Mouse (Mus musculus) liver, embryonic 12.5 days (tissue): ENCODE results near the gene Olfr66. TPM values are rescaled to one million over a fixed set of nuclear protein-coding genes. Genes with fewer than 3 reads are reported as not detected.

Experiments
- ATAC-seq: fragments of 200-750 bp; cut with Nextera tagmentation; 2 replicates; pipeline ENCODE4 v1.8.0; 2017; ENCODE audit warnings: moderate number of reproducible peaks, mild to moderate bottlenecking, moderate library complexity
- H3K27ac ChIP-seq: fragments of 300-500 bp; sonication (generic); 2 replicates; pipeline ENCODE4 v1.5.1; 2016; ENCODE audit warnings: mild to moderate bottlenecking
- H3K27me3 ChIP-seq: fragments of 300-500 bp; sonication (generic); replicated peaks from 2 replicates; pipeline ENCODE4 v1.6.1; 2016; ENCODE audit warnings: mild to moderate bottlenecking, moderate library complexity
- H3K36me3 ChIP-seq: fragments of 300-500 bp; sonication (generic); 2 replicates; pipeline ENCODE4 v1.6.1; 2016; ENCODE audit warnings: mild to moderate bottlenecking, moderate library complexity
- H3K4me1 ChIP-seq: fragments of 300-500 bp; sonication (generic); 2 replicates; pipeline ENCODE4 v1.6.1; 2016
- H3K4me2 ChIP-seq: fragments of 300-500 bp; sonication (generic); 2 replicates; pipeline ENCODE4 v1.6.1; 2016; ENCODE audit warnings: mild to moderate bottlenecking, moderate library complexity
- H3K4me3 ChIP-seq: fragments of 300-500 bp; sonication (generic); 2 replicates; pipeline ENCODE4 v1.5.1; 2016; ENCODE audit warnings: mild to moderate bottlenecking, moderate library complexity
- H3K9ac ChIP-seq: fragments of 300-500 bp; sonication (generic); 2 replicates; pipeline ENCODE4 v1.6.1; 2016; ENCODE audit warnings: mild to moderate bottlenecking, moderate library complexity
- H3K9me3 ChIP-seq: fragments of 300-500 bp; sonication (generic); replicated peaks from 2 replicates; pipeline ENCODE4 v1.6.1; 2016; ENCODE audit warnings: mild to moderate bottlenecking, moderate library complexity
- WGBS: fragments of 180-500 bp; shearing (Covaris S2); methylation state at CpG from one replicate; pipeline ENCODE4 v1.1.7; 2016; ENCODE audit not compliant: insufficient replicate concordance; 5-methylcytosine and 5-hydroxymethylcytosine counted together
- polyA plus RNA-seq: library from polyadenylated mRNA; unstranded; fragments of >200 nt; fragmentation: Nextera tagmentation; extraction: Ambion mirVana; gene quantifications from 2 replicates; pipeline ENCODE4 v1.2.1, GENCODE M21; 2016

Olfr66 gene
- polyA plus RNA-seq: not detected in 2 replicates

- Histone ChIP-seq H3K4me1 (peaks cover 5% of the 10 kb centered on the region; the same call in 1 of the 2 replicates), H3K4me2 (no peak within 1 kb of the TSS), H3K9me3 (no peaks in the 10 kb centered on the region), H3K4me3 (no peak within 1 kb of the TSS), H3K27ac (no peak within 1 kb of the TSS), H3K9ac (no peak within 1 kb of the TSS), H3K36me3 (no peaks in the 10 kb centered on the region), H3K27me3 (no peaks in the 10 kb centered on the region)
- no peak for ATAC-seq
Measured at GRCm38 (mm10) chr7:103886152-103886551, at the start of gene Olfr66. TSS of gene Olfr66 (minus strand) at chr7:103886252.

- H3K4me2 ChIP-seq: no peak within 1 kb of the TSS
- H3K4me1 ChIP-seq: peaks cover 6% of the 10 kb centered on the region
- WGBS: 40% methylated on average over 2 of the region's 2 CpGs
- H3K27me3 ChIP-seq: peaks cover 8% of the 10 kb centered on the region; the same call in 1 of the 2 replicates
- H3K4me3 ChIP-seq: no peak within 1 kb of the TSS
- H3K36me3 ChIP-seq: no peaks in the 10 kb centered on the region
- no peak within 1 kb of the TSS for H3K27ac ChIP-seq
- no peaks in the 10 kb centered on the region for H3K9me3 ChIP-seq
- no peak within 1 kb of the TSS for H3K9ac ChIP-seq
- ATAC-seq: peak; percentile 58
Measured at GRCm38 (mm10) chr7:103934264-103934663, 48.2 kb upstream of the Olfr66 start, which contains the start of gene Olfr632. TSS of gene Olfr632 (plus strand) at chr7:103934347.

GRCm38 (mm10) chr7:103928525-103928924 lies 42.5 kb upstream of the Olfr66 start, which contains the start of gene Olfr631:
TSS of gene Olfr631 (plus strand) at chr7:103928825.
- no peak for ATAC-seq
- Histone ChIP-seq H3K9ac (no peak within 1 kb of the TSS), H3K36me3 (no peaks in the 10 kb centered on the region), H3K4me1 (no peaks in the 10 kb centered on the region), H3K27me3 (0 out of 2 replicates have a peak, but pooled peaks cover 5% of the 10 kb centered on the region), H3K27ac (no peak within 1 kb of the TSS), H3K9me3 (no peaks in the 10 kb centered on the region), H3K4me3 (no peak within 1 kb of the TSS), H3K4me2 (no peak within 1 kb of the TSS)

- peak overlapping the region; percentile 61 for H3K9ac ChIP-seq
- H3K4me3 ChIP-seq: no peak overlapping the region
- H3K4me2 ChIP-seq: peak overlapping the region; percentile 46
- H3K36me3 ChIP-seq: no peaks in the 10 kb centered on the region
- no peaks in the 10 kb centered on the region for H3K27me3 ChIP-seq
- H3K27ac ChIP-seq: peak overlapping the region; percentile 90
- peaks cover 56% of the 10 kb centered on the region for H3K4me1 ChIP-seq
- peak; percentile 97 for ATAC-seq
- no peaks in the 10 kb centered on the region for H3K9me3 ChIP-seq
Measured at GRCm38 (mm10) chr7:103915338-103915737, 29.3 kb upstream of the Olfr66 start.

GRCm38 (mm10) chr7:103912969-103913511 lies 27.0 kb upstream of the Olfr66 start:
- Histone ChIP-seq H3K9ac (peak overlapping the region; percentile 63), H3K4me2 (peak overlapping the region; percentile 45), H3K27me3 (no peaks in the 10 kb centered on the region), H3K4me3 (no peak overlapping the region), H3K4me1 (peaks cover 75% of the 10 kb centered on the region), H3K9me3 (no peaks in the 10 kb centered on the region), H3K27ac (peak overlapping the region; percentile 93), H3K36me3 (no peaks in the 10 kb centered on the region)
- 32% methylated on average over 8 of the region's 8 CpGs for WGBS
- ATAC-seq: peak; percentile 43

- H3K27ac ChIP-seq: peak overlapping the region; percentile 93
Measured at GRCm38 (mm10) chr7:103910047-103910446, 24.0 kb upstream of the Olfr66 start.

GRCm38 (mm10) chr7:103903187-103903586 lies 17.1 kb upstream of the Olfr66 start, which contains the start of gene Olfr65:
TSS of gene Olfr65 (plus strand) at chr7:103903487.
- H3K9ac ChIP-seq: no peak within 1 kb of the TSS
- ATAC-seq: no peak

More at GRCm38 (mm10) chr7:103910047-103910446, 24.0 kb upstream of the Olfr66 start:
- H3K27me3 ChIP-seq: no peaks in the 10 kb centered on the region
- H3K4me1 ChIP-seq: peaks cover 66% of the 10 kb centered on the region
- no peak overlapping the region for H3K4me3 ChIP-seq
- 5% methylated on average over 3 of the region's 3 CpGs for whole genome bisulfite sequencing
- H3K4me2 ChIP-seq: peak overlapping the region; percentile 52
- peak; percentile 96 for ATAC-seq
- no peaks in the 10 kb centered on the region for H3K9me3 ChIP-seq
- no peaks in the 10 kb centered on the region for H3K36me3 ChIP-seq
- H3K9ac ChIP-seq: peak overlapping the region; percentile 52

GRCm38 (mm10) chr7:103894385-103894784 lies 8.3 kb upstream of the Olfr66 start, which contains the start of gene Olfr64:
TSS of gene Olfr64 (minus strand) at chr7:103894485.
- Histone ChIP-seq H3K9me3 (no peaks in the 10 kb centered on the region), H3K36me3 (no peaks in the 10 kb centered on the region), H3K4me1 (no peaks in the 10 kb centered on the region), H3K4me2 (no peak within 1 kb of the TSS), H3K27ac (no peak within 1 kb of the TSS), H3K9ac (no peak within 1 kb of the TSS), H3K27me3 (no peaks in the 10 kb centered on the region), H3K4me3 (no peak within 1 kb of the TSS)
- 70% methylated on average over 1 of the region's 1 CpGs for WGBS
- no peak for ATAC-seq

More at GRCm38 (mm10) chr7:103903187-103903586, 17.1 kb upstream of the Olfr66 start, which contains the start of gene Olfr65:
- H3K9me3 ChIP-seq: no peaks in the 10 kb centered on the region
- H3K36me3 ChIP-seq: no peaks in the 10 kb centered on the region
- H3K4me3 ChIP-seq: no peak within 1 kb of the TSS
- no peak within 1 kb of the TSS for H3K4me2 ChIP-seq
- 0 out of 2 replicates have a peak, but pooled peaks cover 4% of the 10 kb centered on the region for H3K4me1 ChIP-seq
- no peaks in the 10 kb centered on the region for H3K27me3 ChIP-seq
- WGBS: 75% methylated on average over 2 of the region's 2 CpGs
- H3K27ac ChIP-seq: no peak within 1 kb of the TSS

GRCm38 (mm10) chr7:103877093-103877492 lies 9.0 kb downstream of the Olfr66 start:
- 0 out of 2 replicates have a peak overlapping the region, but pooled peaks have one; percentile 56 for H3K9ac ChIP-seq
- H3K9me3 ChIP-seq: no peaks in the 10 kb centered on the region
- peak; percentile 93 for ATAC-seq
- no peaks in the 10 kb centered on the region for H3K27me3 ChIP-seq
- H3K4me2 ChIP-seq: 0 out of 2 replicates have a peak overlapping the region, but pooled peaks have one; percentile 25
- peaks cover 62% of the 10 kb centered on the region for H3K4me1 ChIP-seq
- H3K4me3 ChIP-seq: no peak overlapping the region
- H3K36me3 ChIP-seq: no peaks in the 10 kb centered on the region
- peak overlapping the region; percentile 94 for H3K27ac ChIP-seq
- 28% methylated on average over 2 of the region's 2 CpGs for WGBS

GRCm38 (mm10) chr7:103874451-103874850 lies 11.6 kb downstream of the Olfr66 start:
- H3K4me2 ChIP-seq: peak overlapping the region; percentile 6; the same call in 1 of the 2 replicates
- no peaks in the 10 kb centered on the region for H3K36me3 ChIP-seq
- no peaks in the 10 kb centered on the region for H3K27me3 ChIP-seq
- 23% methylated on average over 5 of the region's 5 CpGs for WGBS
- H3K27ac ChIP-seq: peak overlapping the region; percentile 94
- peaks cover 78% of the 10 kb centered on the region for H3K4me1 ChIP-seq
- H3K9ac ChIP-seq: peak overlapping the region; percentile 58
- H3K9me3 ChIP-seq: no peaks in the 10 kb centered on the region
- no peak overlapping the region for H3K4me3 ChIP-seq
- ATAC-seq: no peak

- peaks cover 73% of the 10 kb centered on the region for H3K4me1 ChIP-seq
- no peaks in the 10 kb centered on the region for H3K27me3 ChIP-seq
- no peaks in the 10 kb centered on the region for H3K36me3 ChIP-seq
- H3K9me3 ChIP-seq: no peaks in the 10 kb centered on the region
- WGBS: 0% methylated on average over 1 of the region's 1 CpGs
- peak overlapping the region; percentile 24 for H3K4me2 ChIP-seq
- no peak overlapping the region for H3K4me3 ChIP-seq
- ATAC-seq: no peak
- H3K27ac ChIP-seq: peak overlapping the region; percentile 90
- H3K9ac ChIP-seq: peak overlapping the region; percentile 52
Measured at GRCm38 (mm10) chr7:103873064-103873463, 13.0 kb downstream of the Olfr66 start.

GRCm38 (mm10) chr7:103870667-103871066 lies 15.4 kb downstream of the Olfr66 start:
- Histone ChIP-seq H3K27ac (peak overlapping the region; percentile 97), H3K4me3 (0 out of 2 replicates have a peak overlapping the region, but pooled peaks have one; percentile 3)
- peak; percentile 89 for ATAC-seq

More at GRCm38 (mm10) chr7:103870667-103871066, 15.4 kb downstream of the Olfr66 start:
- peak overlapping the region; percentile 52 for H3K4me2 ChIP-seq
- no peaks in the 10 kb centered on the region for H3K27me3 ChIP-seq
- H3K9me3 ChIP-seq: no peaks in the 10 kb centered on the region
- H3K36me3 ChIP-seq: no peaks in the 10 kb centered on the region
- H3K9ac ChIP-seq: peak overlapping the region; percentile 71
- H3K4me1 ChIP-seq: peaks cover 70% of the 10 kb centered on the region
